Mouse (Mus musculus): Measurements from ENCODE around the gene Acsl6.

DNA sequence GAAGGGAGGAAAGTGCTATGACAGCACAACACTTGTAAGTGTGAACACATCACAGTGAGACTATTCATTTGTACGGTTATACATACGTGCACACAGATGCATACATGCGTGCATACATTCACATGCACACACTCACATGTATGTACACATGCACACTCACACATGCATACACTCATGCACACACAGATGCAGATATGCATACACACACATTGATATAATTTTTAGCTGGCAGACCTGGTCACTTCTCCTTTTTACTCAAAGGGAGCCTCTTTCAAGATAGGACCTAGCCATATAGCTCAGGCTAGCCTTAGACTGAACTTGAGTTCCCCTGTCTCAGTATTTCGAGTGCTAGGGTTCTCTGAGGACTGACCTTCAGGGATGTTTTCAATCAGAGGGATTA lies 87.7 kb downstream of the Acsl6 start:
- no peak for TF ChIP-seq CTCF (IDR thresholded peaks at IDR 0.05; ENCODE audit: low read depth)
- no peak for TF ChIP-seq EP300 (IDR thresholded peaks at IDR 0.05; ENCODE audit: low read depth)

All from liver, embryonic 14.5 days (tissue).